Mouse (Mus musculus): ENCODE results near the gene Brd3os. TPM values are rescaled to one million over a fixed set of nuclear protein-coding genes. Genes with fewer than 3 reads are reported as not detected.

Gene Brd3os
- polyA plus RNA-seq, 1 experiment from 2014 or later, result 6.2 TPM

- H3K4me1 ChIP-seq, result peaks cover 6% of the 10 kb centered on the region
- no peaks in the 10 kb centered on the region for H3K9me3 ChIP-seq
- no peak overlapping the region for H3K27ac ChIP-seq
- WGBS, result 82% methylated on average over 5 of the region's 5 CpGs
- H3K36me3 ChIP-seq, result peaks cover 78% of the 10 kb centered on the region
- H3K4me3 ChIP-seq, result no peak overlapping the region
- no peak overlapping the region for H3K9ac ChIP-seq
- H3K4me2 ChIP-seq, result no peak overlapping the region
- ATAC-seq (ENCODE audit: borderline replicate concordance, extremely low read depth, low FRiP score, low TSS enrichment), result no peak
- H3K27me3 ChIP-seq, result no peaks in the 10 kb centered on the region
Observed at GRCm38 (mm10) chr2:27447782-27448181, 5.7 kb downstream of the Brd3os start.

- H3K36me3 ChIP-seq, result peaks cover 97% of the 10 kb centered on the region
- no peak overlapping the region for H3K4me3 ChIP-seq
- no peaks in the 10 kb centered on the region for H3K9me3 ChIP-seq
- H3K4me1 ChIP-seq, result no peaks in the 10 kb centered on the region
- H3K27ac ChIP-seq, result no peak overlapping the region
- 77% methylated on average over 14 of the region's 14 CpGs for WGBS
- no peak overlapping the region for H3K9ac ChIP-seq
- H3K27me3 ChIP-seq, result no peaks in the 10 kb centered on the region
- ATAC-seq (ENCODE audit: borderline replicate concordance, extremely low read depth, low FRiP score, low TSS enrichment), result no peak
- H3K4me2 ChIP-seq, result no peak overlapping the region
Observed at GRCm38 (mm10) chr2:27450226-27450625, 8.1 kb downstream of the Brd3os start.

- Histone ChIP-seq H3K27me3 (no peaks in the 10 kb centered on the region), H3K27ac (no peak overlapping the region), H3K4me2 (no peak overlapping the region), H3K9me3 (no peaks in the 10 kb centered on the region), H3K36me3 (peaks cover 92% of the 10 kb centered on the region), H3K9ac (no peak overlapping the region), H3K4me1 (no peaks in the 10 kb centered on the region), H3K4me3 (no peak overlapping the region)
- 85% methylated on average over 7 of the region's 7 CpGs for WGBS
- no peak; the same call in 1 of the 2 replicates for ATAC-seq (ENCODE audit: borderline replicate concordance, extremely low read depth, low FRiP score, low TSS enrichment)
Observed at GRCm38 (mm10) chr2:27459735-27460134, 17.6 kb downstream of the Brd3os start.

- H3K9ac ChIP-seq, result no peak overlapping the region
- H3K9me3 ChIP-seq, result no peaks in the 10 kb centered on the region
- 76% methylated on average over 5 of the region's 5 CpGs for WGBS
- no peak overlapping the region for H3K4me2 ChIP-seq
- H3K4me1 ChIP-seq, result no peaks in the 10 kb centered on the region
- H3K4me3 ChIP-seq, result no peak overlapping the region
- H3K27me3 ChIP-seq, result no peaks in the 10 kb centered on the region
- no peak overlapping the region for H3K27ac ChIP-seq
- peaks cover 88% of the 10 kb centered on the region for H3K36me3 ChIP-seq
- ATAC-seq (ENCODE audit: borderline replicate concordance, extremely low read depth, low FRiP score, low TSS enrichment), result no peak
Observed at GRCm38 (mm10) chr2:27460163-27460562, 18.0 kb downstream of the Brd3os start.

- Histone ChIP-seq H3K9me3 (no peaks in the 10 kb centered on the region), H3K27ac (no peak overlapping the region), H3K4me2 (no peak overlapping the region), H3K4me1 (no peaks in the 10 kb centered on the region), H3K4me3 (no peak overlapping the region), H3K9ac (no peak overlapping the region), H3K36me3 (peaks cover 83% of the 10 kb centered on the region), H3K27me3 (no peaks in the 10 kb centered on the region)
- ATAC-seq (ENCODE audit: borderline replicate concordance, extremely low read depth, low FRiP score, low TSS enrichment), result no peak
- 63% methylated on average over 9 of the region's 9 CpGs for WGBS
Observed at GRCm38 (mm10) chr2:27460651-27461050, 18.5 kb downstream of the Brd3os start.

- Histone ChIP-seq H3K4me3 (no peak overlapping the region), H3K9ac (no peak overlapping the region), H3K27me3 (no peaks in the 10 kb centered on the region), H3K27ac (no peak overlapping the region), H3K36me3 (peaks cover 75% of the 10 kb centered on the region), H3K9me3 (no peaks in the 10 kb centered on the region), H3K4me2 (no peak overlapping the region), H3K4me1 (no peaks in the 10 kb centered on the region)
- no peak for ATAC-seq (ENCODE audit: borderline replicate concordance, extremely low read depth, low FRiP score, low TSS enrichment)
- WGBS, result 84% methylated on average over 4 of the region's 4 CpGs
Observed at GRCm38 (mm10) chr2:27461881-27462660, 19.9 kb downstream of the Brd3os start.

GRCm38 (mm10) chr2:27462901-27463300 is 20.8 kb downstream of the Brd3os start:
- Histone ChIP-seq H3K9ac (no peak overlapping the region), H3K4me1 (no peaks in the 10 kb centered on the region), H3K36me3 (peaks cover 69% of the 10 kb centered on the region), H3K27ac (no peak overlapping the region), H3K9me3 (no peaks in the 10 kb centered on the region), H3K4me2 (no peak overlapping the region), H3K4me3 (no peak overlapping the region), H3K27me3 (no peaks in the 10 kb centered on the region)
- ATAC-seq (ENCODE audit: borderline replicate concordance, extremely low read depth, low FRiP score, low TSS enrichment), result no peak
- WGBS, result 85% methylated on average over 4 of the region's 4 CpGs

GRCm38 (mm10) chr2:27469292-27469990 is 27.3 kb downstream of the Brd3os start:
- H3K4me3 ChIP-seq, result no peak overlapping the region
- no peaks in the 10 kb centered on the region for H3K9me3 ChIP-seq
- no peak overlapping the region for H3K9ac ChIP-seq
- WGBS, result 71% methylated on average over 4 of the region's 4 CpGs
- H3K27me3 ChIP-seq, result no peaks in the 10 kb centered on the region
- H3K4me1 ChIP-seq, result peaks cover 34% of the 10 kb centered on the region
- H3K4me2 ChIP-seq, result no peak overlapping the region
- ATAC-seq (ENCODE audit: borderline replicate concordance, extremely low read depth, low FRiP score, low TSS enrichment), result no peak
- peaks cover 12% of the 10 kb centered on the region; the same call in 1 of the 2 replicates for H3K36me3 ChIP-seq
- H3K27ac ChIP-seq, result no peak overlapping the region

GRCm38 (mm10) chr2:27469991-27470355 is 27.8 kb downstream of the Brd3os start:
- Histone ChIP-seq H3K27me3 (no peaks in the 10 kb centered on the region), H3K4me3 (no peak overlapping the region), H3K9me3 (no peaks in the 10 kb centered on the region), H3K4me2 (no peak overlapping the region), H3K27ac (no peak overlapping the region), H3K9ac (no peak overlapping the region), H3K36me3 (peaks cover 12% of the 10 kb centered on the region; the same call in 1 of the 2 replicates), H3K4me1 (peaks cover 34% of the 10 kb centered on the region)
- 72% methylated on average over 3 of the region's 3 CpGs for WGBS
- no peak for ATAC-seq (ENCODE audit: borderline replicate concordance, extremely low read depth, low FRiP score, low TSS enrichment)

- no peak for ATAC-seq (ENCODE audit: borderline replicate concordance, extremely low read depth, low FRiP score, low TSS enrichment)
- Histone ChIP-seq H3K4me2 (no peak overlapping the region), H3K9ac (no peak overlapping the region), H3K9me3 (no peaks in the 10 kb centered on the region), H3K27me3 (no peaks in the 10 kb centered on the region), H3K36me3 (peaks cover 12% of the 10 kb centered on the region; the same call in 1 of the 2 replicates), H3K4me1 (peaks cover 34% of the 10 kb centered on the region), H3K4me3 (no peak overlapping the region), H3K27ac (no peak overlapping the region)
- WGBS, result 82% methylated on average over 2 of the region's 2 CpGs
Observed at GRCm38 (mm10) chr2:27470535-27470934, 28.4 kb downstream of the Brd3os start.

- Histone ChIP-seq H3K9ac (no peak overlapping the region), H3K4me1 (peaks cover 34% of the 10 kb centered on the region), H3K4me3 (no peak overlapping the region), H3K4me2 (no peak overlapping the region), H3K27ac (no peak overlapping the region), H3K9me3 (no peaks in the 10 kb centered on the region), H3K36me3 (peaks cover 11% of the 10 kb centered on the region; the same call in 1 of the 2 replicates), H3K27me3 (no peaks in the 10 kb centered on the region)
- no peak for ATAC-seq (ENCODE audit: borderline replicate concordance, extremely low read depth, low FRiP score, low TSS enrichment)
Observed at GRCm38 (mm10) chr2:27471170-27471584, 29.1 kb downstream of the Brd3os start.

GRCm38 (mm10) chr2:27473061-27473765 is 31.1 kb downstream of the Brd3os start:
- Histone ChIP-seq H3K4me2 (peak overlapping the region; percentile 72), H3K9me3 (no peaks in the 10 kb centered on the region), H3K27ac (no peak overlapping the region), H3K4me3 (peak overlapping the region; percentile 91), H3K36me3 (peaks cover 1% of the 10 kb centered on the region; the same call in 1 of the 2 replicates), H3K4me1 (peaks cover 41% of the 10 kb centered on the region), H3K9ac (peak overlapping the region; percentile 97), H3K27me3 (no peaks in the 10 kb centered on the region)
- WGBS, result 54% methylated on average over 7 of the region's 7 CpGs
- ATAC-seq (ENCODE audit: borderline replicate concordance, extremely low read depth, low FRiP score, low TSS enrichment), result no peak
